Mouse (Mus musculus): Measurements from ENCODE around the gene Clec4n.
"Not testable (repeated sequence)": the region's sequence is repeated elsewhere in the genome, so short reads cannot be mapped to it uniquely, and the experiment has no call there.

Clec4n gene

DNA sequence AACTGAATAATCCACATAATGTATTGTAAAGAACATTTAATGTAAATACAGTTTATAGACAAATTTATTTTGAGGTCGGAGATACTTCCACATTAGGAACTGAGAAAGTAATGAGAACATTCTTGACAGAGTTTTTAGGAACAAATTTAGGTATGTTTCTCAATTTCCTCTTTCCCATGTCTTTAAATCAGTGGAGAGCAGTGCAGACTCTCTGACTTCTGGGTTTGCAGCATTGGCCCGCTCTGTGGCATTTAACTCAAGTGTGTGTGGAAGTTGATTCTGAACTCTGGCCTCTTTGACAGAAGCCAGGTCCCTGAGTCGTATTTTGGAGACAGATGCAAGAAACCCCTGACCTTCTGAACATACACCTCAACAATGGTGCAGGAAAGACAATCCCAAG, at the start of gene Clec4n:
Gene Clec4n (plus strand): TSS at position 200 of the 400 bp plus-strand sequence.
- DNase-seq (ENCODE audit: extremely low read depth, low read depth) = no peak

GRCm38 (mm10) chr6:123184862-123185261, 44.8 kb upstream of the Clec4n start:
- DNase-seq (ENCODE audit: extremely low read depth, low read depth) = peak; percentile 1

DNA sequence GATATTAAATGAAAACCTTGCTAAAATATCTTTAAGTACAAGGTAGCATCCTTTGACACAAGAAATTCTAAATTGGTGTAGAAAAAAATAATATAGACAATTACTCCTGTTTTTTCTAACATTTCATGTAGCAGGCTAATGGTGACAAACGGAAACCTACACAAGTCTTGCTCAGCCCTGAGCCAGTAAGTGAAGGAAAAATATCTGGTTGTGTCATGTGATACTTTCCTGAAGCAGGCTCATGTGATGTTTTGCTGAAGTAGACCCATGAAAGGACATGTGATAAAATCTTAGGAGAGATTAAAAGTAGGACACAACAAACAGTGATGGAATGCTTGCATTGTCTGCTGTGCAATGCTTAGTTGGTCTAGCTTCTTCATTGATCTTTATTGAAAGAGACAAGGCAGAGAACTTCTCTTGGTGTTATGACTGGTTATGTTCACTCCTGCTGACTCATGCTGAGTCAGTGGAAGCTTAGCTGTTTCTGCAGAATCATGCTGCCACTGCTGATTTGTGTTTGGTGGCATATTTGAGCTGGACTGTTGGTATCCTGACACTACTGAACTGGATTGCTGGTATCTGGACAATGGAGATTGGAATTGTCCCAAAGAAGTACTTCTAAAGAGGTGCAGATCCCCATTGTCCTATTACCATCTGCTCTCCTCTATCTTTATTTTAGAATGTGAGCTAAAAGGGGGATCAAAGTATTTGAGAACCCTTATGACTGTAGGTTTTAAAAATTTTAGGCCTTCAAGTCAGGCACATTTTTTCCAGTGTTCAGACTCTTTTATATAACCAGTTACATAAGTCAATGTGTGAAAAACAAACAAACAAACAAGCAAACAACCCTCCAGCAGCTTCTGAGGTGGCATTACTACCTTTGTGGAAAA, 22.2 kb upstream of the Clec4n start:
- DNase-seq (ENCODE audit: extremely low read depth, low read depth) = peak; percentile 21

GRCm38 (mm10) chr6:123208077-123208439, 21.6 kb upstream of the Clec4n start:
- DNase-seq (ENCODE audit: extremely low read depth, low read depth) = not testable (repeated sequence)

DNA sequence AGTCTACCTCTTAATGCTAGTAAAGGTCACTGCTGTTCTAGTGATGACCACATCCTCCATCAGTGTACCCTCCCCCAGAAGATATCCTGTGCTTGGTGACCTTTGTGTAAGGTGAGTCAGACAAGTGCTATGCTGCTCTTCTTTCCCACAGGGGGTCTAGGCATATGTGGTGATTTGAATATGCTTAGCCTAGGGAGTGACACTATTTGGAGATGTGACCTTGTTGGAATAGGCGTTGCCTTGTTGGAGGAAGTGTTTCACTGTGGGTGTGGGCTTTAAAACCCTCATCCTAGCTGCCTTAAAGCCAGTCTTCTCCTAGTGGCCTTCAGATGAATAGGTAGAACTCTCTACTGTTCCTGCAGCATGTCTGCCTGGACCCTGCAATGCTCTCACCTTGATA, 17.9 kb upstream of the Clec4n start:
- DNase-seq (ENCODE audit: extremely low read depth, low read depth) = no peak

GRCm38 (mm10) chr6:123227519-123228166, 2.0 kb upstream of the Clec4n start:
- no peak for DNase-seq (ENCODE audit: extremely low read depth, low read depth)

GRCm38 (mm10) chr6:123231149-123231548, 1.5 kb downstream of the Clec4n start:
- DNase-seq (ENCODE audit: extremely low read depth, low read depth) = no peak

- no peak for DNase-seq (ENCODE audit: extremely low read depth, low read depth)
These were observed 7.9 kb downstream of the Clec4n start for GRCm38 (mm10) chr6:123237582-123237981.

GRCm38 (mm10) chr6:123244201-123244600, 14.6 kb downstream of the Clec4n start:
- no peak for DNase-seq (ENCODE audit: extremely low read depth, low read depth)

DNA sequence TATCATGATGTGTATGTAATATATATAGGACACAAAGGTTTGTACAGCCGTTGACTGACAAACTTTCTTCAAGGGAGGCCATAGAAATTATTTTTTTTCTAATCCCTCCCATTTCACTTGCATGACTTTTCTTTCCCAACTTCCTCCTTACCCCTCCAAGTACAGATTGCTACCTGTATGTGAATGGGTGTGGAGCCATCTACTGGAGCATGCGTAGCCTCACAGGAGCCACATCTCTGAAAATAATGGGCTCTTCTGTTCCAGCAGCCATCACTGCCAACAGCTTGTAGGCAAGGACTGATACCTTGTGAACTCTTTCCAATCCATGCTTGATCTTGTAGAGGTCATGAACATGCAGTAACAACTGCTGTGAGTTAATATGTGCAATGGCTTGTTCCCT, 19.2 kb downstream of the Clec4n start:
- DNase-seq (ENCODE audit: extremely low read depth, low read depth) = not testable (repeated sequence)

DNA sequence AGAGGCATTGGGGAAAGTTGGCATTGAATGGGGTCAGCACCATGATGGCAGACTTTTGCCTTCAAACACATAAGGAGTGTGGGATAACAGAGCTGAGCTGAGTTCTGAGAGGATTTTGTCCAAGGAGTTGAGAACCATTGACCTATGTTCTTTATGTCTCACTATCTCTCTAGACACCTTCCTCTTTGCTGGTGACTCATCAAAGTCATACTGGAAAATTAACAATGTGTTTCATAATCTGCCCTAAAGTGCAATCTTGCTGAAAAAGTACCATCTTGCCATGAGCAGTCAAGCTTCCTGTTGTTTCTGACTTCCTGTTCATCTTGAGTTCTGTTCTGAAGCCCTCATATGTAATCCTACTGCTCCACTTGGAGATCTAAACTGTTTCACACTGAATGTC, 23.1 kb downstream of the Clec4n start:
- peak; percentile 87 for DNase-seq (ENCODE audit: extremely low read depth, low read depth)

DNA sequence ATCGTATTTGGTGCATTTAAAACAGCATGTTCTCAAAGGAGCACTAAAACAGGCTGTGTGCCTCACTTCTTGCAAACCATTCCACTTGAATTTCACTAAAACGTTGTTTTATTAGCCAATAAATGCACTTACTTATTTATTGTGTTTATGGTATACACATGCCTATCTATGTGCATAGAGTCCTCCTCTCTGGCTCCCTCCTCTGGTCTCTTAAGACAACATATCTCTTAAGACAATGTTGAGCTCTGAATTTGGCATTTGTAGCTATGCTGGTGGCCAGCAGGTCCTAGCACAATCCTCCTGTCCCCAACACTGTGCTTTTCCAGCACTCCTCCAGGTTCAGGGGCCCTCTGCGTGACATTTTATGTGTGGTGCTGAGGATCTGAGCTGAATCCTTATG, 29.3 kb downstream of the Clec4n start:
- DNase-seq (ENCODE audit: extremely low read depth, low read depth) = no peak

- DNase-seq (ENCODE audit: extremely low read depth, low read depth) = no peak
These were observed 30.4 kb downstream of the Clec4n start for GRCm38 (mm10) chr6:123259889-123260603.

- DNase-seq (ENCODE audit: extremely low read depth, low read depth) = no peak
These were observed 31.2 kb downstream of the Clec4n start for GRCm38 (mm10) chr6:123260868-123261267.

GRCm38 (mm10) chr6:123261555-123262161, 32.0 kb downstream of the Clec4n start, which contains the start of gene Clec4d:
Clec4d (plus strand) TSS chr6:123262111.
- DNase-seq (ENCODE audit: extremely low read depth, low read depth) = no peak

DNA sequence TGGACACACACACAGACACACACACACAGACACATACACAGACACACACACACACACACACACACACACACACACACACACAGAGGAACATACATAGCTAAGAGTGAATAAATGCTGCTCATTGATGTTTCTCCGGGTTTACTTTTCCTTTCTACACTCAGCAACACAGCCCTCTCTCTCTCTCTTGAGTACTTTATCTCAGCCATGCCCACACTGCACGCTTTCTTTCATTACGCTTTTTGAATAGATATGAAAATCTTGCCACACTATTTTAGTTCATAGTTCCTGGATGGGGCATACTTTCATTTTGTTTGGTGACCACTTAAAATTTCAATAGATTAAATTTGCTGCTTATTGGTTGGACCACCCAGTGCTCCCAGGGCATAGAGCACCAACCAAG, 34.6 kb downstream of the Clec4n start:
- DNase-seq (ENCODE audit: extremely low read depth, low read depth) = no peak

DNA sequence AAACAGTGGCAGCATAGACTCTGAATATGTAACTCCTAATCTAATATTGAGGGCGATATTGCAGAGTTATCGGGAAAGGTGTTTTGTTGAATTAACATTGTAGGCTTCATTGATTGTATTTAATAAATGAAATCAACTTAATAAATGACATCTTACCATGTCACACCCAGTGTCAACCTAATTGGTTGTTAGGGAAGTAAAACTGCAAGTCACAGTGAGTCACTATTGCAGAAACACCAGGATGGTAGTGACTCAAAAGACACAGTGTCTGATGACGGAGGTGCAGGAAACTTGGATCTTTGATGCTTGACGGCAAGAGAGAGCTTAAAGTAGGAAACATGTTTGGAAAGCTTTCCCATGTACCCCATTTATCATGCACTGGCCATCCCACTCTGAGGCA, 36.2 kb downstream of the Clec4n start:
- DNase-seq (ENCODE audit: extremely low read depth, low read depth) = peak; percentile 61

- DNase-seq (ENCODE audit: extremely low read depth, low read depth) = peak; percentile 40
These were observed 37.3 kb downstream of the Clec4n start for GRCm38 (mm10) chr6:123266945-123267344.

- DNase-seq (ENCODE audit: extremely low read depth, low read depth) = no peak
These were observed 49.8 kb downstream of the Clec4n start for GRCm38 (mm10) chr6:123279443-123279842.

DNA sequence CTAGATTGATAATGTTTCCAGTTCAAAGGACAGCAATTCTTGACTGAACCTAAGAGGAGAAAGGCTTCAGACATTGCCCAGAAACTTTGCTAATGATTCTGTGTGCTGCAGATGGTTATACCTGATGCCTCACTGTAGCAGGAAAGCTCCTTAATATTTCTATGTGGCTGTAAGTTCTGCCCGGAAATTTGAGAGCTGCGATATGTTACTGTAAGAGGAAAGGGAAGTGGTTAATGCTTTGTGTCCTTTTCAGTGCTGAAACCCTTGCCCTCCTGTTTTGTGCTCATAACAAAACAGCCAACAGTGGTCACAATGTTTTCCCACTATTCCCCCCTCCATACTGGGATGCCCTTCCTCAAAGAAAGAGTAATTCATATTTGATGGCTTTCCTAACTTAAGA, 56.7 kb downstream of the Clec4n start:
- no peak for DNase-seq (ENCODE audit: extremely low read depth, low read depth)

DNA sequence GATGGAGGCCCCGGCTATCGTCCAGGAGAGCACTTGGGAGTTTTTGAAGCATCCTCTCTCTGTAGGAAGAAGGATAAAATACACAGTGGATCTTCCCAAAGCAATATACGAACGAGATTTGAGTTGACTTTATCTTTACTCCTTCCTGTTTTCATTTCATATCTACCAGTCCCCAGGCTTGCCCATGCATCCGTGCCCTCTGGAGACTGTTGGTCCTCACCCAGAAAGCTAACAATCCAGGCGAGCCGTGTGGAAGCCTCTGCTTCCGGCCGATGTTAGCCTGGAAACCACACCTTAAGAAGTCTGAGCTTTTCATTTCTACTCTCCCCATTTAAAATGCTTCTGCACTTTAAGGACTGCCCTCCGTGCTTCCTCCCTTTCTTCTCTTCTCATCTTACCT, 59.3 kb downstream of the Clec4n start:
- peak; percentile 78 for DNase-seq (ENCODE audit: extremely low read depth, low read depth)

DNA sequence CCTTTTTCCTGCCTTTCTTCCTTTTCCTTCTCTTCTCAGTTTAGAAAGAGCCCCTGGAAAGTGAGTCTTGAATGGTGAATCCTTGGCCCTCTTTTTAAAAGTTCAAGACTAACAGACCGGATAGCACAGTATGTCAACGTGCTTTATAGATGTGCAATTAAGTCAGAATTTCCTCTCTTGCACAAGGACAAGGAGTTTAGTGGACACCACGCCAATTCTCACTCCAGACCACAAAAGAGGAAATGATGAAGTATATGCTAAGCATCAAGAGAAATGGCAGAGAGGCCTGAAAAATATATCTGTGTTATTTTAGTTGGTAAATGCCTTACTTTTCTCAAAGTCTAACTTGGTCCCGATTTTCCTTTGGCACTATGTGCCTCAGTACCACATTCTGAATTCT, 60.1 kb downstream of the Clec4n start, which contains the start of gene Clec4e:
Gene Clec4e (minus strand): TSS at position 118 of the 400 bp plus-strand sequence.
- no peak for DNase-seq (ENCODE audit: extremely low read depth, low read depth)
